Mouse (Mus musculus) liver, embryonic 14.5 days (tissue): ENCODE measurements around the gene Gm9821.

Experiments used
- CTCF ChIP-seq: IDR thresholded peaks from 2 replicates; pipeline ENCODE4 v1.5.1; 2016; ENCODE audit warnings: antibody characterized with exemption, low read depth, control low read depth
- EP300 ChIP-seq: IDR thresholded peaks from 2 replicates; pipeline ENCODE4 v1.6.1; 2016; ENCODE audit warnings: antibody characterized with exemption, low read depth

DNA sequence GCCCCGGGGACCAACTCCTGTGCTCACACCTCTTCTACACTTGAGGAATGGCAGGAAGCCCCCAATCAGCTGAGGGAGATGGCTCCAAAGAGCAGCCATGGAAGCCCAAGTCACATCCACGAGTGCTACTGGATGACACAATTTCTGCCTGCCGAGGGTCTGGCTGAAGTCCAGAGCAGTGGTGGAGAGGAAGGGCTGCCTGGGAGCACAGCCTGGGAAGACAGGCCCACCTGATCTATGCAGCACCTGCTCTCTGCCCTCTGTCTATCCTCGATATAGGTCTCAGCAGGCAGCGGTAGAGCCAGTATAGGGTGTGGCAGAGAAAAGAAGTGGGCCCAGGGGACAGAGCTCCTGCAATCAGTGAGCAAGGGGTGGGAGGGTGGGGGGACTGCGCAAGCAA, 1.3 kb downstream of the Gm9821 start:
- no peak for TF ChIP-seq CTCF
- no peak for TF ChIP-seq EP300
